Mouse (Mus musculus) erythroblast, embryonic 14.5 days (primary cell): Measurements from ENCODE around the gene Ehd1. TPM values are rescaled to one million over a fixed set of nuclear protein-coding genes. Genes with fewer than 3 reads are reported as not detected.
A peak's percentile ranks its signal among the peaks of the same experiment; 100 is the strongest.

Source experiments
- H3K27me3 ChIP-seq: 2 replicates; pipeline ENCODE4 v1.6.1; 2012; ENCODE audit warnings: inconsistent platforms; ENCODE audit not compliant: control insufficient read depth
- H3K36me3 ChIP-seq: 2 replicates; pipeline ENCODE4 v1.6.1; 2012; ENCODE audit warnings: mild to moderate bottlenecking, inconsistent platforms; ENCODE audit not compliant: control insufficient read depth
- H3K4me1 ChIP-seq: 2 replicates; pipeline ENCODE4 v1.6.1; 2012; ENCODE audit warnings: inconsistent platforms; ENCODE audit not compliant: control insufficient read depth
- H3K4me3 ChIP-seq: replicated peaks from 2 replicates; pipeline ENCODE3; 2012; ENCODE audit warnings: moderate library complexity, mild to moderate bottlenecking, inconsistent platforms
- H3K9me3 ChIP-seq: 2 replicates; pipeline ENCODE4 v1.6.1; 2012; ENCODE audit warnings: low read length, inconsistent platforms, mixed read lengths; ENCODE audit not compliant: control insufficient read depth
- GATA1 ChIP-seq: IDR thresholded peaks from 2 replicates; pipeline ENCODE4 v1.6.1; 2012; ENCODE audit warnings: low read length, inconsistent platforms, mixed read lengths
- TAL1 ChIP-seq: IDR thresholded peaks from 3 replicates; pipeline ENCODE4 v1.6.1; 2012; ENCODE audit warnings: low read length, inconsistent platforms, mixed read lengths
- polyA plus RNA-seq: library from polyadenylated mRNA; stranded (reverse); fragments of >175 nt; gene quantifications from 2 replicates; pipeline ENCODE4 v1.2.3, GENCODE M21; 2012

Gene Ehd1
- polyA plus RNA-seq, 1 experiment = 32.9 TPM

DNA sequence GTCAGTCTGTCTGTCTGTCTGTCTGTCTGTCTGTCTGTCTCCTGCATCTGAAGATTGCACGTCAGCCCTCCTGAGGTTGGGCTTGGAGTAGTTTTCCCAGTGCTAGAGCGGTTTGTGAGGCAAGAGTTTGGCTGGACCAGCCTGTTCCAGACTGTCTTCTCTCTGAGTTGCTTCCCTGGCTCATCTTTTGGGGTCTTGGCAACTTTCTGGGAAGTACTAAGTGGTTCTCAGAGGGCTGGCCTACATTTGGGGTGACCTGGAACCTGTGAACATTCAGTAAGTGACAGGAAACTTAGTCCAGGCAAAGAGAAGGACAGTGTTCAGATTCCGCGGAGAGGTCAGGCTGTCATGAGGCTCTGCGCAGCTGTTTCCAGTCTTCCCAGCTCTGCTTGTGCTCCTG, 15.7 kb downstream of the Ehd1 start:
- peaks cover 95% of the 10 kb centered on the region for H3K36me3 ChIP-seq
- TF ChIP-seq TAL1 = no peak
- no peak for TF ChIP-seq GATA1
- H3K27me3 ChIP-seq = no peaks in the 10 kb centered on the region
- no peak overlapping the region for H3K4me3 ChIP-seq
- peaks cover 91% of the 10 kb centered on the region for H3K4me1 ChIP-seq
- H3K9me3 ChIP-seq = no peaks in the 10 kb centered on the region

DNA sequence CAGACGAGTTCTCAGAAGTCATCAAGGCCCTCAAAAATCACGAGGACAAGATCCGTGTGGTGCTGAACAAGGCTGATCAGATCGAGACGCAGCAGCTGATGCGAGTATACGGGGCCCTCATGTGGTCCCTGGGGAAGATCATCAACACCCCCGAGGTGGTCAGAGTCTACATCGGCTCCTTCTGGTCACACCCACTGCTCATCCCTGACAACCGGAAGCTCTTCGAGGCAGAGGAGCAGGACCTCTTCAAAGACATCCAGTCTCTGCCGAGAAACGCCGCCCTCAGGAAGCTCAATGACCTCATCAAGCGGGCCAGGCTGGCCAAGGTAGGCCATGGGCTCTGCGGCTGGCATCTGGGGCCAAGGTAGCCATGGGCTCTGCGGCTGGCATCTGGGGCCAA, 17.8 kb downstream of the Ehd1 start:
- TF ChIP-seq TAL1 (no peak), GATA1 (no peak)
- H3K27me3 ChIP-seq = no peaks in the 10 kb centered on the region
- peaks cover 93% of the 10 kb centered on the region for H3K4me1 ChIP-seq
- peaks cover 96% of the 10 kb centered on the region for H3K36me3 ChIP-seq
- no peak overlapping the region for H3K4me3 ChIP-seq
- H3K9me3 ChIP-seq = no peaks in the 10 kb centered on the region

DNA sequence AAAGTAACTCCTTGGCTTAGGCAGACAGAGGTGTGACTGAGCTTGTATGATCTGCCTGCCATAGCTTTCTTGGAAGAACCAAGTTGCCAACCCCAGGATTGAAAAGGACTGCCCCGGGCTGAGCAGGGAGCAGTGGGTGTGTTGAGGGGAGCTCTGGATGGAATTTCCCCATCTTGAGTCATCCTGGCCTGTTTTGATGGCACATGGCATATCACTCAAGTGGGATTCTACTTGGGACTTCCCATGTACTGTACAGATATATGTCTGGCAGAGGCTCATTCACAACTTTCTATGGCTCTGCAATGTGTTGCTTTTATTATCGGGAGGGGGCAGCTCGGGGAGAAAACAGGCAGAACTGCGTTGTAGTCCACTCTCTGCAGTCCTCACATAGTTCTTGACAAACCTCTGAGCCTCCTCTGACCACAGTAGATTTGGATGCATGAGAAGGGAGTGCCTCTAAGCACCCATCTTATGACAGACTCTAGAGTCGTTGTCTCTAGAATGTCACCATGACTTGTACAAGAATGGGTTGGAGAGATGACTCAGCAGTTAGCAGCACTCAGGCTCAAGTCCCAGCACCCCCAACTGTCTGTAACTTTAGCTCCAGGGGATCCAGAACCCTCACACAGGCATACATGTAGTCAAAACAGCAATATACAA, 20.2 kb downstream of the Ehd1 start:
- H3K27me3 ChIP-seq = no peaks in the 10 kb centered on the region
- H3K4me3 ChIP-seq = no peak overlapping the region
- H3K9me3 ChIP-seq = no peaks in the 10 kb centered on the region
- TF ChIP-seq TAL1 (no peak), GATA1 (no peak)
- H3K4me1 ChIP-seq = peaks cover 95% of the 10 kb centered on the region
- H3K36me3 ChIP-seq = peaks cover 97% of the 10 kb centered on the region

DNA sequence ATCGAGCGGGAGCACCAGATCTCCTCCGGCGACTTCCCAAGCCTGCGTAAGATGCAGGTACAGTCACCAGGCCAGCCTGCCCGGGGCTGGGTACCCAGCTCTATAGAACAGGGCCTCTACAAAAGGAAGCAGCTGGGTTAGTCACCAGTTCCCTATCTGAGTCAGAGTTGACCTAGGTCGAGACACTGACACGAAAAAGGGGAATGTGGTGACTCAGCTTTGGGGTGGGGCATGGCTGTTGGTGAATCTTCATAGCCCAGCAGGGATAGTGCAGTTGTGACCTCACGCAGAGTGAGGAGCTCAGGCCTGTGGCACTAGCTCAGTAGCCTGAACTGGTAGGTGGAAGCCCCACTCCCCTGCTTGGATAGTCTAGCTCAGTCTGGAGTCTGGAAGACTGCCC, 21.1 kb downstream of the Ehd1 start:
- peaks cover 95% of the 10 kb centered on the region for H3K4me1 ChIP-seq

GRCm38 (mm10) chr19:6299003-6299402, 22.5 kb downstream of the Ehd1 start:
- H3K27me3 ChIP-seq = no peaks in the 10 kb centered on the region
- H3K4me1 ChIP-seq = peaks cover 97% of the 10 kb centered on the region
- no peaks in the 10 kb centered on the region for H3K9me3 ChIP-seq
- peak overlapping the region; percentile 45 for H3K4me3 ChIP-seq
- peaks cover 84% of the 10 kb centered on the region for H3K36me3 ChIP-seq
- TF ChIP-seq GATA1 (no peak), TAL1 (no peak)

More for the DNA sequence above, 21.1 kb downstream of the Ehd1 start:
- H3K9me3 ChIP-seq = no peaks in the 10 kb centered on the region
- H3K36me3 ChIP-seq = peaks cover 96% of the 10 kb centered on the region
- TF ChIP-seq TAL1 (no peak), GATA1 (no peak)
- no peaks in the 10 kb centered on the region for H3K27me3 ChIP-seq
- peak overlapping the region; percentile 45 for H3K4me3 ChIP-seq

GRCm38 (mm10) chr19:6299450-6300267, 23.1 kb downstream of the Ehd1 start:
- Histone ChIP-seq H3K4me3 (peak overlapping the region; percentile 34), H3K36me3 (peaks cover 78% of the 10 kb centered on the region), H3K4me1 (peaks cover 100% of the 10 kb centered on the region), H3K27me3 (no peaks in the 10 kb centered on the region), H3K9me3 (no peaks in the 10 kb centered on the region)
- no peak for TF ChIP-seq GATA1
- no peak for TF ChIP-seq TAL1

- H3K4me1 ChIP-seq = peaks cover 99% of the 10 kb centered on the region
- peaks cover 70% of the 10 kb centered on the region for H3K36me3 ChIP-seq
Measured at GRCm38 (mm10) chr19:6300402-6300841, 23.9 kb downstream of the Ehd1 start.

DNA sequence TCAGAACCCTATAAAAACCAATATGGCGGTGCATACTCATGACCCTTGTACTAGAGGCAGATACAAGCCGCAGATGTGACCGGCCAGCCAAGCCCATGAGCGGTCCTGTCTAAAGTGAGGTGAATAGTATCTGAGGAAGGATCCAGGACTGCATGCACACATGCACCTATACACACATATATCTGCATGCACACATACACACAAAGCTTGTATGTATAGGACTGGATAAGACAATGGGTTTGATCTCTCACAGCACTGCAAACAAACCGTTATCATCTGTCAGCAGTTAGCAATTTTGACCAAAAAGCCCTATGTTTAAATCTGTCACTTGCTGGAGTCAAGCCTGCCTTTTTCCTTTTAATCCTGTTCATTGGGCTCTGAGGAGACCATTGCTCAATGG, 25.6 kb downstream of the Ehd1 start:
- H3K9me3 ChIP-seq = no peaks in the 10 kb centered on the region
- H3K4me1 ChIP-seq = peaks cover 97% of the 10 kb centered on the region
- no peaks in the 10 kb centered on the region for H3K27me3 ChIP-seq
- TF ChIP-seq GATA1 (no peak), TAL1 (no peak)
- no peak overlapping the region for H3K4me3 ChIP-seq
- H3K36me3 ChIP-seq = peaks cover 53% of the 10 kb centered on the region

More at GRCm38 (mm10) chr19:6300402-6300841, 23.9 kb downstream of the Ehd1 start:
- Histone ChIP-seq H3K9me3 (no peaks in the 10 kb centered on the region), H3K4me3 (peak overlapping the region; percentile 34), H3K27me3 (no peaks in the 10 kb centered on the region)
- TF ChIP-seq GATA1 = peak; percentile 78
- TF ChIP-seq TAL1 = peak; percentile 91

DNA sequence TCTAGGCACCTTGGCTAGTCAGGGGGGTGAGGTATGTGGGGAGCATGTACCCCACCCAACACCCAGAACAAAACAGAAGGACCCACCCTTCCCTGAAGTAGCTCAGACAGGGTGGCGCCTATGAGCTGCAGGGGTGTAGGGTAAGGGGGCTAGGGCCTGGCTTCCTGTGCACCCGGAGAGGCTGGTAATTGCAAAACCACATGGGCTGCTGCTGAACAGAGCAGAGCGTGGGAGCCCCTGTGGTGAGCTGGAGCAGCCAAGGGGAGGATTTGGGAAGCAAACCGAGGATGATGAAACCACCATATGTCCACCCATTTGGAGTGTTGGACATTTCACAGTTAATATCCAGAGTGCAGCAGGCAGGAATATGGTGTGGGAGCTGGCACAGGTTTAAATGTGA, 26.0 kb downstream of the Ehd1 start:
- peaks cover 97% of the 10 kb centered on the region for H3K4me1 ChIP-seq
- no peak overlapping the region for H3K4me3 ChIP-seq
- no peaks in the 10 kb centered on the region for H3K27me3 ChIP-seq
- peaks cover 49% of the 10 kb centered on the region for H3K36me3 ChIP-seq
- TF ChIP-seq GATA1 = no peak
- no peak for TF ChIP-seq TAL1
- no peaks in the 10 kb centered on the region for H3K9me3 ChIP-seq
